Mouse (Mus musculus) forelimb bud, embryonic 11.5 days (tissue): ENCODE measurements at regions not wholly inside any gene's neighbourhood (a gene's known extent, or its start where the extent isn't known, plus 50 kb on each side); places are given as distances from the start of the nearest gene placed in this dataset.

Source experiments
- DNase-seq: peaks from one replicate; pipeline ENCODE4 v3.0.0-alpha.2; 2012; ENCODE audit warnings: low read depth, low spot score

DNA sequence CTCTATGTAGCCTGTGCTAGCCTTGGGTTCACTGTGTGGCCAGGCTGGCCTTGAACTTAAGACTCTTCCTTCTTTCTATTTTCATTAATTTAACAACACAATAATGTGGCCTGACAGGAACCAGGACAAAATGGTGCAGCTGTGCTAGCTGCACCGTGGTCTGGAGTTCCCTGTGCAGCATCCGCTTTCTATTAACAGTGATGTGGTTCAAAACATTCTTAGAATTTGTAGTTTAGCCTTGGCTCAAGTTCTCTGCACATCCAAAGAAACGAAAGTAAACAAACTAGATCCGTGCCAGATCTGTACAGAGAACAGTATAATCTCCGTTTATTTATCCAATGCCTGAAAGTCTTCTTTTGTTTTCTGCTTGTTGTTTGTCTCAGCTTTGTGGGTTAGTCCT lies 88.5 kb downstream of the Irx1 start:
- no peak for DNase-seq

DNA sequence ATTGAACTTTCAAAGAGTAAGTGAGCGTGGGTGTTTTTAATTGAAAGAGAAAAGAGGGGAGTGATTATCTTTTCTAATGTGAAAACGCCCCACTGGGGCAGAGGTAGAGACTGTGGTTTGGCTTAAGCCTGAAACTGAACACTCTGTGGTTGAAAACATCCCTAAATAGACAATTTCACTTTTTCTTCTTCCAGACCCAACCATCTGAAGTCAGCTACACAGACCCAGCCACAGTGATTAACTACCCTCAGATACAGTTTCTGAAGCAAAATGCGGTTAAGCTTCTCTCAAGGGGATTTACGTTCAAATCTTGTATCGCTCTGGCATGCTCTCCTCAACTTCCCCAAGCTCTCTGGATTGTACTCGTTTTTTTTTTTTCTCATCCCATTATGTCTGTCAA lies 94.8 kb downstream of the Irx1 start:
- DNase-seq = no peak

- DNase-seq = no peak
Observed at GRCm38 (mm10) chr13:71853426-71854025, 110.0 kb downstream of the Irx1 start.

DNA sequence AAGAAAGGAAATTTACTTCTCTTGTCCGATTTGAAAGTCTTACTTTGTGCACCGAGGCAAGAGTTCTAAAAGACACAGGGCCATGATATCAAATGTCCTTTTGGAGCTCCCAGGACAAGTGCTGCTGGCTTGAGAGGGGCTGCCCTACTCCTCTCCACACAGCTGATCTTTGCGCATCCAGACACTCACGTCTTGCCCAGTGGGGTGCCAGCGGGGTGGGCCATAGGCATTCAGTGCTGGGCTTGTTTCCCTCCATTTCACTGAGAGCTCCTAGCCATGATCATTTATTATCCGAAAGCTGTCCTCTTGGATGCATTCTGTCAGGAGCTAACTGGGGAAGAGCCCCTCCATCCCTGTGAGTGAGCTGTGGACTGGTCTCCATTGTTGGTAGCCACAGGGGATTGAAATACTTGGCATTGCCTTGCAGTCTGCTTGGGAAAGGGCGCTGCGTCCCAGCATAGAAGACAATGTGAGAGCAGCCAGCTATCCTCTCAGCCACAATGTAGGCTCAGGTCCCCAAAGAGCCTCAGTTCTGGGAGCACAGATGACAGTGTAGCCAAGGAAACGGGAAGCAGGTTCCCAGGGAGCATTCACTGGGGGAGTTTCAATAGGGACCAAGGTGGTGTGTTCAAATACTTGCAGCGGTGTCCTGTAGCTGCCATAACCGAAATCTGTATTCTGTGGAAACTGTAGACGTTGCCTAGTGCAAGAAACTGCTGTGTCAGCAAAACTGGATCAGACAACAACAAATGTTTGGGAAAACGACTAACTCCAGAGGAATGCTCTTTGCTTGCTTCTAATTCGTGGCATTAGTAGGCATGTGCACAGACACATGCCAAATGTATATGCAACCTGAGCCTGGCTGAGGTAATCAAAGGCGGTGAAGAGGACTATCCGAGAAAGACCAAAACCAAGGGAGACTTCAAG lies 159.2 kb downstream of the Irx1 start:
- no peak for DNase-seq

- no peak for DNase-seq
Observed at GRCm38 (mm10) chr13:71798288-71798687, 165.2 kb downstream of the Irx1 start.

DNA sequence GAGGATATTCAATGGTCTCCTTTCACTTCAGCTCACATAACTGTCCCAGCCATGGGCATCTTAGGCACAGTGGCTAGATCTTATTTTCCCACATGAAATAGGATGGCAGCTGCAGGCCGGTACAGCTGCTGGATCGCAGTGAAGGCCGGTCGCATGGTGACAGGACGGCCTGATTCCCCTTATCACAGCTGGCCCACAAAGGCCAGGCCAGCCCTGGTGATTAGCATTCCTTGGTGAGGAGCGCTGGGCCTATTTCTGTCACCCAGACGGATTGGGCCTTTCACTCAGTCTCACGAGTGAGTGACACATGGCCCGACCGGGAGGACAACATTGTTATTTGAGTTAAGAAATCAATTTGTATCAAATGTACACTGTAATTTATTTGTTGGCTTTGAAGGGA lies 178.8 kb downstream of the Irx1 start:
- no peak for DNase-seq

- no peak for DNase-seq
Observed at GRCm38 (mm10) chr13:71747003-71747965, 216.2 kb downstream of the Irx1 start.

DNA sequence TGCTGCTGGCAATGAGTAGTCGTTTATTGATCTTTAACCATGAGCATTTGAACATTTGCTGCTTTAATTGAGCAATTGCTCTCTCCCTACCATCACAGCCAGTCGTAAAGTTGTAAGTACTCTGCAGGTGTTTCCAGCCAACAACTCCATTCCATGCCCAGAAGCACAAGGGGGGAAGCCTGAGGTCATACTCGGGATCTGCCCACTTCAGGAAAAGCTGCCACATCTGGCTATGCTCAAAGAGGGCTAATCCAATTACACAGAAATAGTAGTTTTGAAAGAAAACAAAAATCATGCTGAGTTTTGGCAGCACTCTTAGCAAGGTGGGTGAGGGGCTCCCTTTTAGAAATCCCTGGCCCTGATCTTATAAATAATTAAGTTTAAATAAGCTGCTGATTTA lies 217.0 kb downstream of the Irx1 start:
- DNase-seq = peak; percentile 70

GRCm38 (mm10) chr13:71736821-71737345 lies 226.6 kb downstream of the Irx1 start:
- no peak for DNase-seq

GRCm38 (mm10) chr13:71734261-71734660 lies 229.3 kb downstream of the Irx1 start:
- peak; percentile 78 for DNase-seq

GRCm38 (mm10) chr13:71733360-71733759 lies 230.2 kb downstream of the Irx1 start:
- DNase-seq = no peak

DNA sequence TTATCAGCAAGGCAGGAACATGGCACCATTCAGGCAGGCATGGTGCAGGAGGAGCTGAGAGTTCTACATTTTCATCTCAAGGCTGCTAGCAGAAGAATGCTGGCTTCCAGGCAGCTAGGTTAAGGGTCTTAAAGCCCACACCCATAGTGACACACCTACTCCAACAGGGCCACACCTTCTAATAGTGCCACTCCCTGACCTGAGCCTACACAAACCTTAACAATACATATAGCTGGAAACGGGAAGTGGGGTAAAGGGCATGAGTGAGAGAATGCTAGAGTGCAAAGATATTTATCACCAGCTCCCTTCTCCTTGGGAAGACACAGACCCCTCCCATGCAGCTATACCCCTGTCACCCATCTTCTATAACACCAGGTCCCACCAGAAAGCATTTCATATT lies 230.6 kb downstream of the Irx1 start:
- no peak for DNase-seq

DNA sequence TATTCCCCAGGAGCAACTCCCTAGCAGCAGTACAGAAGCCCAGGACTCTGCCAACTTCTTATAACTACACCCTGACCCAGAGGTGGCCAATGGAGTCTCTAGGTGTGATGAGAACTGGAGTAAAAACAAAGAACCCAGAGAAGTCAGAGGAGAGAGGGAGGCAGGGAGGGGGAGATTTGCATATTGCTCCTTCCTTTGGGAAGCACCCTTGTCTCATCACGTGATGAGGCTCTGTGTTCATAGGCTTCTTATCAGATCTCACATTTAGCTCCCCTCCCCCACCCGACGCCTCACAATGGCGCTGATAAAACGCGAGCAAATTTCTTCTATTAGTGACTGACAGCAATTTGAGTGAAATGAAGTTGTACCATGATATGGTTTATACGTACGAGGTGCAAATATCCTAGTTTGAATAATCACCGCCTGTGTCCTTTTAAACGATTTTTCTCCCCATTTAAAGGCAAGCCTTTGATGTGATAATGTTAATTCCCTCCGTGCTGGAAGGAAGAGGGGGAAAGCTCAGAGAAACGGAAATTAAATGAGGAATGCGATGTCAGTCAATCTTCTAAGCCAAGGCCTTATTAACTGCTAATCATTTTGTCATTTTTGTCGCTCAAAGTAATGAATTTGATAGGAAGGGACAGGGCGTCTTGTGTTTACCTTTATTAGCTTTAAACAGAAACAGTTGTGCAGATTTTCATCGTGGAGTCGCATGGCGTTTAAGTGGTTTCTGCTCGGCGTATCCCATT lies 273.3 kb downstream of the Irx1 start:
- DNase-seq = no peak

GRCm38 (mm10) chr13:71689187-71689586 lies 274.3 kb downstream of the Irx1 start:
- peak; percentile 46 for DNase-seq

DNA sequence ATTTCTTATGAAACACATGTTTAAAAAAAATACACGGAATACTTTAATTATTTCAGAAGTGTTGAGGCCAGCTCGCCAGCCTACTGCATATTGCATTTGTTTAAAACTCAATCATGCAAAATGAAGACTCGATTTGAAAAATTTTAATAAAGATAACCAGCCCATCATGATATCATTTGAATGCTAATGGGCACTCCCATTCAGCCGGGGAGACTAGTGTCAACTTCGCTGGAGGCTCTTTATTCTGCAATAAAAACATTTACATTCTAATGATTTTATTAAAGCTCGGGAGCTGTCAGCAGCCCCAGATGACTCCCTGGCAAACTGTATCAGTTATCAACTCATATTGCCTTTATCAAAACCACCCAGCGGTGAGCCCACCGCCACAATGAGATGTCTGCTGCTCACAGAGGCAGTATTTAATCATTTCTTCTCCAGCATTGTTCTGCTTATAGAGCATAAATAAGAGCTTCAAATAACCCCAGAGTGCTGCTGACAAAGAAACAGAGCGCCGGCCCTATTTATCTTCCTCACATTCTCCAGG lies 287.4 kb downstream of the Irx1 start:
- no peak for DNase-seq

- no peak for DNase-seq
Observed at GRCm38 (mm10) chr13:71669956-71670739, 293.4 kb downstream of the Irx1 start.

DNA sequence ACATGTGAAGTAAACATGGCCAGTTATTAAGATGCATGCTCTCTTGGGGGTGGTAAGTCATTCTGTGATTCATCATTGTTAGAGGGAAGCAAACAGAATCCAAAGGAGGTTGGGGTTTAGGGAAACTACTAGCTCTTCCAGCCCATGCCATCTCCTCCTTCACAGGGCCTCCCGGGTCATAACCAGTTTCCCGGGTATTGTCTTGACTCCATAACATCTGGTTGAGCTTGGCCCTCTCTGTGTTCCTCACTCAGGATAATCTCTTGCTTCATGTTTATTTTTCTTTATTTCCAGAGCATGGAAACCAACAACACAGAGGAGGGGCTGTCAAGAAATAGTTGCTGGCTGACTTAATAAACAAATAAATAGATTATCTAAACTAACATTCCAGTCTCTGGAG lies 295.3 kb downstream of the Irx1 start:
- DNase-seq = no peak

GRCm38 (mm10) chr13:71665221-71665916 lies 298.2 kb downstream of the Irx1 start:
- DNase-seq = no peak

DNA sequence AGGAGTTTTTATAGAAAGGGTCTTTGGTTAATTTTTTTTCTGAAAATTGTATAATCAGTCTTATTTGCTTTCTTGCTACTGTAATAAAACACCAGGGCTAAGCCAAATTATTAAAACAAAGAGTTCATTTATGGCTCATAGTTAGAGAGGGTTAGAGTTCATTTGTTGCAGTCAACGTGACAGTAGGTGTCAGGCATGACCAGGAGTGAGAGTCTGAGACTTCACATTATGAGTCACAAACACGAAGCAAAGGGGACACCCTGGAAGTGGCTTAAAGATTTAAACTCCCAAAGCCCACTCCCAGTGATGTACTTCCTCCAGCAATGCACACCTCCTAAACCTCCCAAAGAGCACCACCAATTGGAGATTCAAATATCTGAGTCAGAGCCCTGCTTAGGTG lies 305.6 kb downstream of the Irx1 start:
- no peak for DNase-seq
